Mouse (Mus musculus) kidney, postnatal 36 days (tissue): ENCODE data around the gene Slc9a5.

Experiments used
- DNase-seq, 2 experiments: peaks; one replicate each; pipeline ENCODE4 v3.0.0; 2021 to 2022; ENCODE audit warnings: mixed read lengths in 2 of 2

Gene Slc9a5

GRCm38 (mm10) chr8:105356681-105357080, 8.0 kb downstream of the Slc9a5 start:
- DNase-seq, result no peak

DNA sequence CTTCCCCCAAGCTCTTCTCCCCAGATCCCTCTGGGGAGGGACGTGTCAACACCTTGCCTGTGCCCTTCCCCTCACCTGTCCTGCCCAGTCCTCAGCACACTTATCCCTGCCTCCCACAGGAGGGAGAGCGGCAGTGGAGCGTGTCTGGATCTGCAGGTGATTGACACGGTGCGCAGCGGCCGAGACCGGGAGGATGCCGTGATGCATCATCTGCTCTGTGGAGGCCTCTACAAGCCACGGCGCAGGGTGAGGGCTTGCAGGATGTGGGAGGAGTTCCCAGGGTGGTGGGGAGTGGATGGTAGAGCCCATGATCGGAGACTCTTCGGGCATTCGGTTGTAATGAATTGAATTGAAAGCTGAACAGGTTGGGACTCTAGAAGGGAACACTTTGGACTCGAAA, 10.6 kb downstream of the Slc9a5 start:
- no peak for DNase-seq

GRCm38 (mm10) chr8:105359646-105360045, 11.0 kb downstream of the Slc9a5 start:
- DNase-seq, result peak in 1 of 2 experiments; percentile 54

DNA sequence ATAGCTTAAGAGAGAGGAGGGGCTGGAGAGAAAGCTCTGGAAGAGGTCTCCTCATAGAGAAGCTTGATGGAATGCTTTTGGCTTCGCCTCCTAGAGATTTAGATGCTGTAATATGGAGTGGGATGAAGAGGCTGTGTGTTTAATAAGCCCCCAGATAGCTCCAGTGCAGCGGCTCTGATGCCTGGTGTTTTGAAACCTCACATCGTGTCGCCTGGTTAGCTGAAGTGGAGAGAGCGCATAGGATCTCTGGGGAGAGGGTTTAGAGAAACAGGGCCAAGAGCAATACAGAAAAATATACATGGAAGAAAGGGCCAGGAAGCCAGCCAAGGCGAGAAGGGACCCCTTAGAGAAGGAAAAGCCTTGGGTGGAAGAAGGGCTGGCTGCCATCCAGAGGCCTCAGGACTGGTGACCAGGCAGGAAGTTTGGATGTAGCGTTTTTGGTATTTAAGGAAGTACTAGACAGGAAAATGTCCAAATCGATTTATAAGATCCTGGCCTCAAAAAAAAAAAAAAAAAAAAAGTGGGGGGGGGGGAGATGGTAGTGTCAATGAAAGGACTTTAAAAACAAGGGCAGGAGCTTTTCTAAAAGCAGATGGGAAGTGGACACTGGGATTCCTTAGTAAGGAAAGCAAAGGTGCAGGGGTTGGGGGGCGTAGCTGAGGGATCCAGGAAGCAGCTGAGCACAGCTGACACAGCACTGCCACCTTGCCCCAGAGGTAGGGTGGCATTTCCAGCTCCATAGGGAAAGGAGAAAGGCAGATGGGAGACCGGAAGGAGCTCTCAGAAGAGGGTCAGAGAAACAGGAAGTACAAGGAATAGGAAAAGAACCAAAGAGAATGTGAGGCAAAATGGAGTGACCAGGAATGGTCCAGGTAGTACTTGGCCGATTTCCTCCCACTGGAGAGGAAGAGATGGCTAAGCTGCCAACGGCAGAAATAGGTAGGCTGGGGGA, 13.4 kb downstream of the Slc9a5 start:
- peak; percentile 57 to 78 for DNase-seq

GRCm38 (mm10) chr8:105367107-105367506, 18.5 kb downstream of the Slc9a5 start:
- DNase-seq, result peak in 1 of 2 experiments; percentile 46

GRCm38 (mm10) chr8:105372473-105372872, 23.8 kb downstream of the Slc9a5 start:
- DNase-seq, result no peak

- no peak for DNase-seq
Observed at GRCm38 (mm10) chr8:105373032-105373431, 24.4 kb downstream of the Slc9a5 start, which contains the start of gene Plekhg4. Gene Plekhg4 (plus strand): TSS chr8:105373274.

- DNase-seq, result peak in 1 of 2 experiments; percentile 48
Observed at GRCm38 (mm10) chr8:105374513-105374966, 25.9 kb downstream of the Slc9a5 start.

- DNase-seq, result peak; percentile 60 to 85
Observed at GRCm38 (mm10) chr8:105378673-105379072, 30.0 kb downstream of the Slc9a5 start.

- no peak for DNase-seq
Observed at GRCm38 (mm10) chr8:105380308-105380707, 31.7 kb downstream of the Slc9a5 start.

GRCm38 (mm10) chr8:105384070-105384469, 35.4 kb downstream of the Slc9a5 start:
- DNase-seq, result no peak

DNA sequence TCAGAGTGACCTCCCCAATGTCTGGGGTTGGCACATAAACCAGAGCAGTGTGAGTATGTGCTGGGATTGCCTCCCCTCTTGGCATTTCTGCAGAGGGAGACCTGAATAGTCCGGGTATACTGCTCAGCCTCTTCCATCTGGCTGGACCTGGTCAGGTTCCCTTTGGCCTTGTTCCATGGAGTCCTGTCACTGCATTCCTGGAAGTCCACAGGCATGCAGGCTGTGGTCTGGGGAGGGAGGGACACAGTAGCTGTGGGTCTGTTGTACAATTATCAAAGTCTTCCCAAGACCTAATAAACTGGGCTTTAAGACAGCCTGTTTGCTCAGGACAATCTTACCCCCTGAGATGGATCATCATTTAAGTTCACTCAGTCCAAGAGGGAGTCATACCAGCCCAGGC, 38.5 kb downstream of the Slc9a5 start:
- peak; percentile 68 to 71 for DNase-seq

DNA sequence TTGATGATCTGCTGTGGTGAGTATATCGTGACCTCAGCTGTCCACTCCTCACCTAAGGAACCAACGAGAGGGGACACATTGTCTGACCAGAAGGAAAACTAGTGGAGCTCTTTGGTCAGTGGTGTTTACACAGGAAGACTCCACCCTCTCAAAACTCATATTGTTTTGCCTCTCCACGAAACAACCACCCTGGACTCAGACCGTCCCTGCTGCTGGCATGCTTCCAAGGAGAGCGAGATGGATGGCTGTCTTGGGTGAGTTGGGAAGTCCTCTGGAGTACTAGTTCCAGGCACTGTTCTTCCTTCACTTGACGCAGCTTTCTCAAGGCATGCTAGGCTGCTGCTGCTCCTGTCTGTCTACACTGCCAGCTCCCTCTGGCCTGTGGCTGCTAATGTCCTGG, 40.5 kb downstream of the Slc9a5 start:
- DNase-seq, result peak in 1 of 2 experiments; percentile 44

GRCm38 (mm10) chr8:105393089-105393787, 44.6 kb downstream of the Slc9a5 start:
- no peak for DNase-seq

GRCm38 (mm10) chr8:105393915-105394314, 45.3 kb downstream of the Slc9a5 start:
- no peak for DNase-seq

DNA sequence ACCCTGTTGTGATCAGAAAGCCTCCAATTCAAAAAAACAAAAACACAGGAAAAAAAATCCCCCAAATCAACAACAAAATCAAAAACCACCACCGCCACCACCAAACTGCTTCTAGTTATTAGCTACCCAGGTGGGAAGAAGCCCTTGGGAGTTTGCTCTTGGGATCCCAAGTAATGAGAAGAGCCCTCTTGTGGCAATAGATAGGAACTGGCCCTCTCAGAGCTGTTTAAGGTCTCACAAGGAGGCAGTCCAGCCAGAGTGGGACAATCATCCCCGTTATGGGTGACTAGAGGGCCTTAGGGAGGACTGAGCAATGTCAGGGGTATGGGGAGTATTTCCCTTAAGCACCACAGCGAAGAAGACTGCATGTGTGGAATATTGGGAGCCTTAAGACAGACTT, 49.1 kb downstream of the Slc9a5 start:
- DNase-seq, result peak; percentile 72 to 73

GRCm38 (mm10) chr8:105400016-105400415, 51.4 kb downstream of the Slc9a5 start:
- DNase-seq, result no peak

GRCm38 (mm10) chr8:105403467-105403866, 54.8 kb downstream of the Slc9a5 start:
- DNase-seq, result no peak

DNA sequence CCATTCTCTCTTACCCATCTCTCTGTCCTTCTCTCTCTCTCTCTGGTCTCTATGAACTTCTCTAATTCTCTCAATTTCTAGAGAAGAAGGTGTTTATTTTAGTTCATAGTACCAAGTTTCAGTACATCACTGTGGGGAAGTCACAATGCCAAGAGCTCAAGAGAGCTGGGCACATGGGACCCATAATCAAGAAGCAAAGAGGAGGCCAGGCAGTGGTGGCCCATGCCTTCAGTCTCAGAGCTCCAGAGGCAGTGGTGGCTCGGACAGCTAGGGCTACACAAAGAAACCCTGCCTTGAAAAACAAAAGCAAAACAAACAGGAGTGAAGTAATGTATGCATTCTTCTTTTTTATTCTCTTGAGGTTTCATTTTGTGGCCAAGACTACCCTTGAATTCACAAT, 55.9 kb downstream of the Slc9a5 start:
- DNase-seq, result no peak

GRCm38 (mm10) chr8:105406416-105406815, 57.8 kb downstream of the Slc9a5 start:
- DNase-seq, result no peak

GRCm38 (mm10) chr8:105408331-105408730, 59.7 kb downstream of the Slc9a5 start:
- no peak for DNase-seq

DNA sequence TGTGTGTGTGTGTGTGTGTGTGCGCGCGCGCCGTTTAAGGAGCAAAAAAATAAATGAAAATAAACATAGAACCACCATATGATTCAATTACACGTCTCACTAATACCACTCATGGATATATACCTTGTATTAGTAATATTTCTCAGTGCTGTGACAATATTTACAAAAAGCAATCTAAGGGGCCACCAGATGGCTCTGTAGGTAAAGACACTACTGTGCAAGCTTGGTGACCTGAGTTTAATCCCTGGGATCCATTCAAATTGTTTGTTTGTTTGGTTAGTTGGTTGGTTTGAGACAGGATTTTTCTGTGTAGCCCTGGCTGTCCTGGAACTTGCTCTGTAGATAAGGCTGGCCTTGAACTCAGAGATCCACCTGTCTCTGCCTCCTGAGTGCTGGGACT, 61.3 kb downstream of the Slc9a5 start:
- DNase-seq, result no peak

GRCm38 (mm10) chr8:105413391-105413790, 64.7 kb downstream of the Slc9a5 start, which contains the start of the genes Kctd19 and Lrrc36:
Gene Kctd19 (minus strand): TSS chr8:105413502.
Gene Lrrc36 (plus strand): TSS chr8:105413571.
- DNase-seq, result peak; percentile 24 to 75
